Mouse (Mus musculus) layer of hippocampus, adult 9-10 months (tissue): Measurements from ENCODE around the gene Olfr1274-ps.
"Not testable (repeated sequence)": the region's sequence is repeated elsewhere in the genome, so short reads cannot be mapped to it uniquely, and the experiment has no call there.

Experiments used
- DNase-seq: peaks from one replicate; pipeline ENCODE4 v3.0.0; 2022; ENCODE audit warnings: low spot score

Gene Olfr1274-ps

DNA sequence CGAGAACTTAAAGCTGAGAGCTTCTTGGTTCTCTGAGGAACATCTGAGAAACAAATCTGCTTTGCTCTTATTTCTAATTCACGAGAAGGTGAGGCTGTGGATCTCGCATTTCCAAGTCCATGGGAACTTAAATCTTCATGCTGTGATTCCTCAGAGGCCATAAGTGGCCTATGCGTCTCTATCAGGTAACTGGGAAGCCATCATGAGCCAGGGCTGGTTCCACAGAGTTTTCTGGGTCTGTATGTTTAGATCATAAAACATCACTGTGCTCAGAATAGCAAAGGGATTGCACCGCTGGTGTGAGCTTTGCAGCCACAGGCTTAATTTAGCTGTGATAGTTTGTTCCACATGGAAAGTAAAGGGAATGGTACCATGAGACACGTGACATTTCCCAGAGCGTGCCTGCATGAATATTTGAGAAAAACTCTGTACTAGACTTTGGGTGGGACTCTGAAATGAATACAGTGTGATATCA lies at the start of gene Olfr1274-ps:
Olfr1274-ps (plus strand) TSS at position 51 of the 475 bp plus-strand sequence.
- DNase-seq: not testable (repeated sequence)

GRCm38 (mm10) chr2:90351047-90351446 lies 47.4 kb upstream of the Olfr1274-ps start:
- DNase-seq: not testable (repeated sequence)

DNA sequence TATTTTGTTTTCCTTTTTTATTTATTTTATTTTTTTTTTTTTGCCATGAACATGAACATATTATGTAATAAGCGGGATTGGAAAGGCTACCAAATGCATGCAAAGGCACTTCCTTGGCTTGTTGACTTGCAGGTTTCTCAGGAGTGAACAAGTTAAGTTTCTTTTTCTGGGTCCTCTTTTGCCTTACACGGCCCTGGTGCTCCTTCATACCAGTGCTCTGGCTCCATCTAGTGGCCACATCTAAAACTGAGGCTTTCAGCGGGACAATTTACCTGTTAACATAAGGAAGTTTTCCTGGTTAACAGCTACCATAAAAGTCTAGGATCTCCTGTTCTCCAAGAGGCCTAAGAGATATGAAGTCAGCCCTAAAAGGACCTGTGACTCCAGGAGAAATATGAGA lies 46.9 kb upstream of the Olfr1274-ps start:
- DNase-seq: not testable (repeated sequence)

DNA sequence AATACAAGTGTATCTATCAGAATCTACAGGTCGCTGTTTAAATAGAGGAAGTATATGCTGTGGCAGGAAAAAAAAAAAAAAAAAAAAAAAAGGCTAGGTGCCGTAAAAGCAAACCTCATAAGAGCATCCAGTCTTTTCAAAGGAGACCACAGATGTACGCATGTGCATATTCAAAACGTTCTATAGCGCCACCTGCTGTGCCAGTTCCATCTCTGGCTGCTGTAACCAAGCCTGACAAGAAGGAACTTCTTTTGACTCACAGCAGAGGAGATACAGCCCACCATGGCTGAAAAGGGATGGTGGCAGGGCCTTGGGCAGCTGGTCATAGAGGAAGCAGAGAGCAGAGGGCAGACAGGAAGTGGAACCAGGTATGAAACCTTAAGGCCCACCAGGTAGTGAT lies 39.3 kb upstream of the Olfr1274-ps start:
- DNase-seq: not testable (repeated sequence)

GRCm38 (mm10) chr2:90360199-90360598 lies 38.3 kb upstream of the Olfr1274-ps start:
- DNase-seq: not testable (repeated sequence)

DNA sequence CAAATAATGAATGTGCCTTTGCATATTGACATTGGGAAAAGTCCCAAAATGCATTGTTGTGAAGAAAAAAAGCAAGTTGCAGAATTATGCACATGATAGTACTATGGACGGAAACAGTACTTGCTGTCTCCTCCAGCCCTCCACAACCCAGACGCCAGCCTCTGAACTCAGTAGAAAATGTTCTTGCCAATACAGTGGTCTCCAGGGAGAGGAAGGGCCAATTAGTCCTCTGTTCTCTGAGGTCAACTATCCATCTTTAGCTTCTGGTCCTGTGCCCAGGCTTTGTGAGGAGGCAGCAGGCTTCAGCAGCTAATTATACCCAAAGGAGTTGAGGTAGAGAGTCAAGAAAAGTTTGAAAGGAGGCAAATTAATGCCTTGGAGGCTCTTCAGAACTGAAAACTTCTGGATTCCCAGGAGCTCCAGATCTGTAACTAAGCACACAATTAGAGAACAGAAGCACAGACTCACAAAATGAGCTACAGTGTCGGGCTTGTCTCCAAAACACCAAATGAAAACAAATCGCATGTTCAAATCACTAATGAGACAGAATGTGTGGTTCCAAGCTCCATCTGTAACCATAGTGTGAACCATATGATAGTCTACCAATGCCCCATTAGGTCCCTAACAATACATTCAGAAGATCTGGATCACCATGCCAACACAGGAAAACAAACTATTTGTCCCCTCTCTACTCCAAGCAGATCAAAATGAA lies 15.8 kb downstream of the Olfr1274-ps start:
- not testable (repeated sequence) for DNase-seq

- DNase-seq: not testable (repeated sequence)
These were observed 23.8 kb downstream of the Olfr1274-ps start for GRCm38 (mm10) chr2:90422282-90422681.

GRCm38 (mm10) chr2:90424937-90425336 lies 26.5 kb downstream of the Olfr1274-ps start:
- not testable (repeated sequence) for DNase-seq

DNA sequence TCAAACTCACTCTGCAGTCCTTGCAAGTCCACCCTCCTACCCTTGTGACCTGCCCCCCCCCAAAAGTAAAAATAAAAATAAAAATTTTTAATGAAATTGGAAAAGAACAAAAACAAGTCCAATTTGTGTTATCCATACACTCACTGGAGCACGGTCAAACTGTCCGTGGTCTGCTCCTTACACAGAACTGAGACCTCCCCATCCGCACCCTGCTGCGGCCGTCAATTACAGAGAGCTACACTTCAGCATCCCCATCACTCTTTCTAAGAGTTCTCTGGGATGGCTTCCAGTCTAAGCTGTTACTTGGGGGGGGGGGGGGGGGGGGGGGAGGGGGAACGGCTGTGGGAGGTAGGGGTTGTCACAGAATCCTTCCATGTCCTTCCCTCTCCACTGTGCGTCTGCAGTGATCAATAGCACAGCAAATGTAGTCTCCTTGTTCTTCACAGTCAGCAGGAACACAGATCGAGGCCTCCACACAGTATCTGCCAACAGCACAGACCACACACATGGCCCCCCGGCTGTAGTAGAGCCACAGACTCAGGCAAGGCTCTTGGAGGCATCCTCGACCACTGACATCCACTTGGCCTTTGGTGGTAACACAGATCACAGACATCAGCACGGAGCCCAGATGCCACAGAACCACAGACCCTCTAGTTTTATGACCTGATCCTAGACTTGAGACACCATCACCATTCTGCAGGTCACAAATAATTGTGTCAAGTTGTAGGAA lies 30.7 kb downstream of the Olfr1274-ps start:
- not testable (repeated sequence) for DNase-seq

DNA sequence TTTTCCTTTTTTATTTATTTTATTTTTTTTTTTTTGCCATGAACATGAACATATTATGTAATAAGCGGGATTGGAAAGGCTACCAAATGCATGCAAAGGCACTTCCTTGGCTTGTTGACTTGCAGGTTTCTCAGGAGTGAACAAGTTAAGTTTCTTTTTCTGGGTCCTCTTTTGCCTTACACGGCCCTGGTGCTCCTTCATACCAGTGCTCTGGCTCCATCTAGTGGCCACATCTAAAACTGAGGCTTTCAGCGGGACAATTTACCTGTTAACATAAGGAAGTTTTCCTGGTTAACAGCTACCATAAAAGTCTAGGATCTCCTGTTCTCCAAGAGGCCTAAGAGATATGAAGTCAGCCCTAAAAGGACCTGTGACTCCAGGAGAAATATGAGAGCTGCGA lies 31.3 kb downstream of the Olfr1274-ps start:
- not testable (repeated sequence) for DNase-seq

DNA sequence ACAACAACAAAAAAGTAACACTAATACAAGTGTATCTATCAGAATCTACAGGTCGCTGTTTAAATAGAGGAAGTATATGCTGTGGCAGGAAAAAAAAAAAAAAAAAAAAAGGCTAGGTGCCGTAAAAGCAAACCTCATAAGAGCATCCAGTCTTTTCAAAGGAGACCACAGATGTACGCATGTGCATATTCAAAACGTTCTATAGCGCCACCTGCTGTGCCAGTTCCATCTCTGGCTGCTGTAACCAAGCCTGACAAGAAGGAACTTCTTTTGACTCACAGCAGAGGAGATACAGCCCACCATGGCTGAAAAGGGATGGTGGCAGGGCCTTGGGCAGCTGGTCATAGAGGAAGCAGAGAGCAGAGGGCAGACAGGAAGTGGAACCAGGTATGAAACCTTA lies 39.0 kb downstream of the Olfr1274-ps start:
- DNase-seq: not testable (repeated sequence)

DNA sequence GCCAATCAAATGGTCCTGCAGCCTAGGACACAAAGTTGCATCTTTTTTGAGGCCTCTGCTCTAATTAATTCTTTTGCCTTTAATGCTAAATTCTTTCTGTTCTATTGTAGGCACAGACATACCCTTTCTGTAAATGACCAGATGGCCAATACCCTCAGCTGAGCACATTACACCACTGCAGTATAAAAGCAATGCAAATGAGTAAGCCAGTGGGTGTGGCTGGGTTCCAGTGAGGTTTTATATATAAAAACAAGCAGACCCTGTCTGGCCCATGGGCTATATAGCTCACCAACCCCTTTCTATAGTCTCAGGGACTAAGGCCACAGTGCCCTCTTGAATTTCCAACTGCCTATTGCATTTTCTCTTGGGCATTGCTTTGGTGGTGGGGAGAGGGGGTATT lies 41.7 kb downstream of the Olfr1274-ps start:
- not testable (repeated sequence) for DNase-seq

DNA sequence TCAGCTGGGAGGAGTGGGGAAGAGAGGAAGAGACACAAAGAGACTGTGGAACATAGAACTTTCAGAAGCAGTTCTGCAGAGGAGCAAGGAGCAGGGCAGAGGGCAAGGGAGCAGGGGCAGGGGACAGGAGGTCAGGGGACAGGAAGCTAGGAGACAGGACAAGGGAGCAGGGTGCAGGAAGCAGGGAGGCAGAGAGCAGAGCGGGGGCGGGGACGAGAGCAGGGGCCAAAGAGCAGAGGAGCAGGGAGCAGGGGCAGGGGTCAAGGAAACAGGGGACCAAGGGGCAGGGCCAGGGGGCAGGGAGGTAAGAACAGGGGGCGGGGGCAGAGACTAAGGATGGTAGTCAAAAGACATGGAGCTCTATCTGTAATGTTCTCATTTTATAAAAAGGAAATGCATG lies 43.3 kb downstream of the Olfr1274-ps start:
- not testable (repeated sequence) for DNase-seq

GRCm38 (mm10) chr2:90443811-90444210 lies 45.3 kb downstream of the Olfr1274-ps start:
- DNase-seq: no peak

- no peak for DNase-seq
These were observed 50.7 kb downstream of the Olfr1274-ps start for GRCm38 (mm10) chr2:90448967-90449740.

GRCm38 (mm10) chr2:90452380-90452779 lies 53.9 kb downstream of the Olfr1274-ps start:
- no peak for DNase-seq
